Mouse (Mus musculus) megakaryocyte, adult 5-6 weeks (primary cell): Measurements from ENCODE around the gene Mif4gd. TPM values are rescaled to one million over a fixed set of nuclear protein-coding genes. Genes with fewer than 3 reads are reported as not detected.
A peak's percentile ranks its signal among the peaks of the same experiment; 100 is the strongest.

Source experiments
- ATAC-seq: 2 replicates; pipeline ENCODE4 v1.8.0; 2016; ENCODE audit warnings: mild to moderate bottlenecking, inconsistent platforms; ENCODE audit not compliant: poor library complexity, severe bottlenecking
- total RNA-seq, 2 experiments: library from RNA; stranded (forward) in 1 of 2; stranded (reverse) in 1 of 2; fragments of 153-499, 151-499 nt in 1 of 2; fragments of 221-1000, 200-1000 nt in 1 of 2; gene quantifications; 2 replicates each; pipeline versions ENCODE4 v1.2.3 to v1.2.4; 2015 to 2017

Gene Mif4gd
- total RNA-seq, 2 experiments from 2014 or later, result 24.4 to 28.0 TPM

DNA sequence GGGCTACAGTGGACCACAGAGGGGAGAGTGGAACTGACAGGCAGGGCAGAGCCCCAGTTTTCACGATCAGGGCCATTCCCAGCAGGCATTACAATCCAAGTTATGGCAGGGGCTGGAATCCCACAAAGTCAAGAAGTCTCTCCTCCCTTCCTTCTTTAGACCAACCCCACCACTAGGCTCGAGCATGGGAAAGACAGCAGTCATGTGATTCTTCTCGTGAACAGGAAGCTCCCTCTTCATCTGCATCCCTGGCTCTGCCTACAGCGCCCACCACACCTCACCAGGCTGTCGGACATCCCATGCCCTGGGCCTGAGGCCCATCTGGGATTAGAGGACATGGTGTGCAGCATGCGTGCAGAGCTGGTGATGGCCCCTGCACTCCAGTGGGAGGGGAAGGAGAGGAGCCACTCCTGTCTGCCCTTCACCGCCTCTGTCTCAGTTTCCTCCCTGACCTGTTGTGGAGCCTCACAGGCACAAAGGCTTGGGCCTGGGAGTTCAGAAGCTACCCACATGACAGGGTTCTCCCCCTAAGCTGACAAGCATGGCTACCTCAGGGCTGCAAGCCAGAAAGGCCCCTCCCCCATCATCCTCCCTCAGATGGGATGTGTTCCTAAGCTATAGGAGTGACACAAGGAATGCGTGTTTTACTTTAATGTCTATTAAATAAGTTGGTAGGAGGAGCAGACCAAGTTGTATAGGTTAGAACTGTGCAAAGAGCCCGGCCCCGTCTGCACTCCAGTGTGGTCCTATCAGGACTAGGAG is 1.8 kb upstream of the Mif4gd start:
- no peak for ATAC-seq

DNA sequence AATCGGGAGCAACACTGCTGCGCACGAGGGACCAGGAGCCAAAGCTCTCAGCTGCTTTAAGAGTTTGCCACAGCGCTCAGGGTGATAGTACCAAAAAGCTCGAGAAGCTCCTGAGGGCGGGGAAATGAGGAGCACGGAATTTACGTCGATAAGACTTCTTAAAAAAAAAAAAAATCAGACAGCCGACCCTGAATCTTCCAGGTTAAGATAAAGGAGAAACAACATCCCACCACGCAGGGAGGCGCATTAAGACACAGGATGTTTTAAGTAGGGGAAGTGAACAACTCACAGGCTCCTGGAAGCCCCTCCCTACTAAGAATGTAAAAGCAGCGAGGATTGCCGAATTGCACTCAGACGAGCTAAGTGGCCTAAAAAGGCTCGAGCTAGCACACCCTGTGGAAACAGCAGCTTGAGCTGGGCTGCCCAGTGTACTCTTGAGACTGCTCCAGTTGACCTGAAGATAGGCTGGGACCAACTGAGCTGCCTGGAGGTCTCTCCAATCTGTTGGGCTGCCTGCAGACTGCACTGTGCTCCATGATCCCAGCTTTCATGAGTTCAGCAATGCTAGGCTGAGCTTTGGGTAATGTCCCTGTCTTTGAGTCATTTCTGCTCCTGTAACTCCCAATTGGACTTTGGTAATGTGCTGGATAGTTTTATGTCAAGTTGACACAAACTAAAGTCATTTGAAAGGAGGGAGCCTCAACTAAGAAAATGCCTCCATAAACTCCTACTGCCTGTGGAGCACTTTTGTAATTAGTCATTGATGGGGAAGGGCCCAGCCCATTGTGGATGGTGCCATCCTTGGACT is 573 bp upstream of the Mif4gd start:
- peak; percentile 54 for ATAC-seq

DNA sequence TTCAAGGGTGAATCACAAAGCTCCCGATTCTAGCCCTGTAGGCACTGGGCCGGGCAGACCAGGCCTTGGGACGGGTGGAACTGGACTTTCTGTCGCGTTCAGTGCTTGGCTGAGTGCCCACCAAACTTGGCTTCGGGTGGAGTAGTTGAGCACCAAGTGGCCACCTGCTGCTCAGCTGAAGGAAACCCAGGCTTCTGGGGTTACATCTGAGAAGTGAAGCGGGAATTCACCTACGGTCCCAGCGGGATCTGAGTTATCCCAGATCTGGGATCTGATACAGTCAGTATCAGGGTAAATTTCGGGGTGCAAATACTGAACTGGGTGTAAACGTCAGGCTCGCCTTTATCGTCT is 735 bp downstream of the Mif4gd start:
- no peak for ATAC-seq

DNA sequence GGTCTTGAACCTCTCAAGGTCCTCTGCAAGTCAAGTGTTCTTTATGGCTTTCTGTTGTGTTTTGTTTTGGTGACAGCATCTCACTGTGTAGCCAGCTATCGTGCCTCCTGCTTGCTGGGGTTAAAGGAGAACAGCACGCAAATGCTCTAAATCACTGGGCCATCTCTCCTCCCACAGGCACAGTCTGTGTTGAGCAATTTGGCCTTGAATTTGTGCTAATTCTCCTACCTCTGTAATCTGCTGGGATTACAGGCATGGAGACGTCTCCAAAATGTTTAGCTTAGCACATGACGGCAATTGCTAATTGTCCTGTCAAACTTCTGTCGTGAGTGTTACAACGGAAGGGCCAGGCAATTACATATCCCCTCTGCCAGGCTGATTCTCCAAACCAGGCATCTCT is 1.6 kb downstream of the Mif4gd start:
- ATAC-seq, result no peak

DNA sequence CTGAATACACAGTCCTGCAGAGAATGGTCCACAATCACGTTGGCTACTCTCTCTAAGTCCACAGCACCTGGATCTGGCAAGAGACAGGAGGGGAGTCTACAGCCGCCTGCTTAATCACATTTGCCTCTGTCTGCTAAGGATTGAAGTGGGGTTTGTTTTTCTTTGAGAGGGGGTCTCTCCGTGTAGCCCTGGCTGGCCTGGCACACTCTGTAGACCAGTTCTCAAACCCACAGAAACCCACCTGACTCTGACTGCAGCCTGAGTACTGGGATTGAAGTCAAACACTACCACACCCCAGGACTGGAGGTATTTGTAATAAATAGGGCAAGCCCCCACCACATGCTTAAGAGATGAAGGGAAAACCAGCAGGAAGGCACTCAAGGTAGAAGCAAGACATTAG is 3.2 kb downstream of the Mif4gd start:
- no peak for ATAC-seq

DNA sequence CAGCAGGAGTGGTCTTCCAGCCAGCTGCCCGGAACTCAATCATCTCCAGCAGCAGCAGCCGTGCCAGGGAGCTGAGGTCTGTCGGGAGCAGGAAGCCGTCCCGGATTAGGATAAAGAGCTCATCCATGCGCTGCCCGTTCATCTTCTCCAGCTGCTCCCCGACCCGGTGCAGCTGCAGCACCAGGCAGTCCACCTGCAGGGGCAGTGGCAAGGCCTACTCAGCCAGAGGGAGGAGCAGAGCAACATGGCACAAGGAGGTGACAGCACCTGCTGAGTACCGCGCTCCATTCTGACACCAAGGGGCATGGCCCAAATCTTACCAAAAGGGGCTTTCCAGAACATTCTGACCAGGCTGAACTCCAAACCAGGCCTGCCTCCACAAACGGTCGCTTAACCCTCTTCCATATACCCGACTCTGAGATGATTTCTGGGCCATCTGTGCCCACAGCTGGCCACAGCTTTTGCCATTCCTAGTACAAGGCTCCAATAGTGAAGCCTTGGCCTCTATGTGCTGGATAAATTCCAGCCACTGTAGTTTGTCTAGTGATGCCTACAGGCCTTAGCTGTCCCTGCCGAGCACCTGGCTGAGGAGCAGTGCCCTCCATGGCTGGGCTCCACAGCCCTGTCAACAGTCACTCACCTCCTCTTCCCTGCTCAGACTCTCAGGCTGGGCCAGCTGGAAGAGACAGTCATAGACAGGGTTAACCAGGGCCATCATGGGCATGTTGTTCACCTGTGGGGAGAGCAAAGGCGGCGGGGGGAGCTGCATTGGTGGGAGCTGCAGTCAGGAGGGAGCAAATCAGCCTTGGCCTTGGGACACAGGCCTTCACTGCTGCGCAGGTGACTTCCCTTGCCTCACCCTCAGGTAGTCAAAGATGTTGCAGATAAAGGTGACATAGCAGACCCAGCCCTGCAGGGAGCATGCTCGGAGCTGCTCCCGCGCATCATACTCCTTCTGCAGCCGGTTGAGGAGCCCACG is 4.1 kb downstream of the Mif4gd start:
- no peak for ATAC-seq

DNA sequence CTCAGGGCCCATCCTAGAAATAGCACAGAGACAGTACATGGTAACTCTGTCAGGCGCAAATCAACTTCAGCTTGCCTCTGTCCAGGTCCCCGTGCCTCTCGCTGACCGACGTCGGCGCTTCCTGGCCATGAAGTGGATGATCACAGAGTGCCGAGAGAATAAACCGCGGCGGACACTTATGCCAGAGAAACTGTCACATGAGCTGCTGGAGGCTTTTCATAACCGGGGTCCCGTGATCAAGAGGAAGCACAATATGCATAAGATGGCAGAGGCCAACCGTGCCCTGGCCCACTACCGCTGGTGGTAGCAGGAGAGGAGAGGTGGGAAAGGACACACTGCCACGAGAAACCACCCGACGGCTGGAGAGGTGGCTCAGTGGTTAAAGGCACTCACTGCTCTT is 6.0 kb downstream of the Mif4gd start:
- ATAC-seq, result no peak

DNA sequence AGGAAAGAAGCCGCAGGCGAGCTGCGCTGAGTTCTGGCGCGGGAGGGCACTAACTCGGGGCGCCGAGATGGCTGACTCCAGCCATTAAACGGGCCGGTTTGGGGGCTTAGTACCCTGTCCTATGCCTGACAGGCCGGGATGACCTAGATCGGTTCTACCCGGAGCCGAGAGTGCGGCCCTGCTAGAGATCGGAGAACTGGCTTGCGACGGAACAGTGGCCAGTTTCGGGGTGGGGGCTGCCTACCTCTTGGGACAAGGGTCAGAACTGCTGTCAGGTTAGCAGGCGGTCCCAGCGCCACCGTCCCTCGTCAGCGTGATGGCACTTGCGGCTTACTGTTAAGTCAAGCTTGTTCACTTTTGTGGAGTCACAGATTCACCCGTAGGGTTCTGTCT is 8.5 kb downstream of the Mif4gd start:
- no peak; the same call in 1 of the 2 replicates for ATAC-seq

DNA sequence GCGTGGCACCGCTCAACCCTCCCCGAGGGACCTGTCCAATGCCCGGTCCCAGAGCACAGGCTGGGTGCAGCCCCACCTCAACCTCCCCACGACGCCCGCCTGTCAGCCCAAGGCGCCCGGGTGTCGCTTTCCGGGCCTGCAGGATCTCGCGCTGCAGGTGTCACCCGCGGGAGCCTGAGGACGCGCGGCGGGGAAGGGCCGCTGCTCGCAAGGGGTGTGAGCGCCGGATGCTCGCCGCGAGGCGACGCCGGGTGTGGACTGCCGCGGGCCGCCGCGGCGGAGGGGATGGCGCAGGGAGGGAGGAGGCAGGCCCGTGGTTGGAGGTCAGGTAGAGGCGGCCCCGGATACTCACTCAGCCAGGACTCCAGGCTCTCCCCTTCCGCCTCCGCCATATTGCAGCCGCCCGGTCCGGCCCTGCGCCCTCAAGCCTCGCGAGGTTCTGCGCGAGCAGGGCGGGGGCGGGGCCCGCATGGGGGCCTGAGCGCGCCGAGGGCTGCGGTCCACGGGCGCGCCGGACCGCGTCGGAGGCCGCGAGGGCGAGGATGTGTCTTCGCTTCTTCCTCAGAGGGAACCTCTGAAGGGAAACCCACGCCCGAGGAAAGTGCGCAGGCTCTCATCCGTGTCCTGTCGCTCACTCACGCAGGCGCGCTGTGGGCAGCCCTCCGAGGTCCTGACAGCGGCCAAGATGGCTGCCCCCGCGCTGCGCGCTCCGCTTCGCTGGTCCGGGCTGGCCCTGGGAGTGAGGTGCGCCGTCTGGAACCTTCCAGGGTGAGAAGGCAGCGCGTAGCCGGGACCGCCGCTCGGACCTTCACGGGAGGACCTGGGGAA is 9.1 kb downstream of the Mif4gd start, which contains the start of the genes Mrps7 and Gga3:
TSS of gene Mrps7 (plus strand) at position 450 of the 828 bp plus-strand sequence.
TSS of gene Gga3 (minus strand) at position 576 of the 828 bp plus-strand sequence.
- peak; percentile 91 for ATAC-seq

DNA sequence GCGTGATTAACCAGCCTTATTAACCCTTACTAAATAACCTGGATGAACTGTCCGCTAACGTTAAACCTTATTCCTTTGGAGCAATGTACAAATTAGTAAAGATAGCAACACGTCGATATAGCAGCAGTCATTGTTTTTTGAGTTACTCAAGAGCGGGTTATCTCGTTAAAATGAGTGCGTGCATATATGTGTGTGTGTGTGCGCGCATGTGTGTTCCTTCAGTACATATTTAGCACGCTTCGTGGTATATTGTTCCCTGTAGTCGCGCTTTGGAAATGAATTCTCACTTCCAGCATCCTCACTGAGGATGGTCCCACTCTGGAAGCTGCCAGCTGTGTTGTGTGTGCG is 9.7 kb downstream of the Mif4gd start:
- no peak for ATAC-seq

DNA sequence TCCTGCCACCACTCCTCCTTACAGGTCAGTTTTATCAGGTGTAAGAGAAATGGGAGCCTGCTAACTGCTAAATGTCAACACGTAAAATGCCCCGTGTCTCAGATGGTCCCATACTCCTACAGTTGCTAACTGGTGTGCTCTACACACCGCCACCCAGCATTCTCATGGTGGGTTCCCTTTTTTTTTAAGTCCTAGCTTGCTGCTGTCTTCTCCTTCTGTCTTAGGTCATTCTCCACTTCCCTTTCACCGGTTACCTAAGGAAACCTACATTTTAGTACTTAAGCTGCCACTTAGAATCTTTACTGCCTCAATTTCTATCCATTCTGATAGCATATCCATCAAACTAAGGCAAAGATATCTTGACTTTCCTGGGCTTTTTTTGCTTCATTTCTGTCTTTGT is 11.6 kb downstream of the Mif4gd start:
- peak; percentile 32 for ATAC-seq

DNA sequence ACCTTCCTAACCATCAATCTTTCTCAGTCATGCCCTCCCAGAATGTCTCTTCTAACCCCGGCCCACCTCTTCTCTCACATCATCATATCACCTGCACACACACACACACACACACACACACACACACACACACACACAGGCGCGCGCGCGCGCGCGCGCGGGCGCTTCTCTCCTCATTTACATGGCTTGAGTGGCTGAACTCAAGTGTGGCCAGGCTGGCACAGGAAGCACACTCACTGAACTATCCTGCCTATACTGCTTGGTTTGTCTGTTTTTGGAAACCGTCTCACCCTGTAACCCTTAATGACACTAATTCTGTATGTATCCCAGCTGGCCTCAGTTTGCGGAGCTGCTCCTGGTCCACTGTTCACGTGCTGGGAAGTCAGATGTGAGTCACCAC is 12.0 kb downstream of the Mif4gd start:
- ATAC-seq, result peak; percentile 4; the same call in 1 of the 2 replicates

DNA sequence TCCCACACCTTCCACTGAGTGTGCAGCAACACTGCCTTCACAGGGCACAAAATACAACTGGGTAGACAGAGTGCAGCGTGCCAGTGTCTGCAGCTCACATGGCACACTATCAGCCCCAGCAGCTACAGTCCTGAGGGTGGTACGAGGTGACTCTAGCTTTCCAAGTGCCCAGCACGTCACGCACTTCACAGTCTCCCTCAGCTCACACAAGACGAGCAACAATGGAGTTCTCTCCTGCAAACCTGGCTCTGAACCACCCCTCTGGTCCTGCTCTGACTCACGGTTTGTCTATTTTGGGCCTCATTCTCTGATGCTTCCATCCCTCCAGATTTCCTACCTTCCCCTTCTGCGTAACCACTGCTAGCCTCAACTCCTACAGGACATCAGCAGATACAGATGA is 13.0 kb downstream of the Mif4gd start:
- ATAC-seq, result no peak

DNA sequence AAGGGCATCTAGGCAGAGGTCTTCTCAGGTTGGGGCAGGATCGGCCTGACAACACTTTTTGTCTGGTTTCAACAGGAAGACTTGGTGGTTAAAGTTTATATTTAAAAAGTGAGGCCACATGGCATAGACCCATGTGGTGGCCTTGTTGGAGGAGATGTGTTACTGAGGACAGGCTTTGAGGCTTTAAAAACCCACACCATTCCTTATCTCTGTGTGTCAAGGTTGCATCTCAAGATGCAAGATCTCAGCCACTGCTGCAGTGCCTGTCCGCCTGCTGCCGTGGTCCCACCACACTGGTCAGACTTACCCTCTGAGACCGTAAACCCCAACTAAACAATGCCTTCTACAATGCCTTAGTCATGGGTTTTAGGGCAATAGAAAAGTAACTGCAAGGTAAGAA is 14.5 kb downstream of the Mif4gd start:
- no peak for ATAC-seq

DNA sequence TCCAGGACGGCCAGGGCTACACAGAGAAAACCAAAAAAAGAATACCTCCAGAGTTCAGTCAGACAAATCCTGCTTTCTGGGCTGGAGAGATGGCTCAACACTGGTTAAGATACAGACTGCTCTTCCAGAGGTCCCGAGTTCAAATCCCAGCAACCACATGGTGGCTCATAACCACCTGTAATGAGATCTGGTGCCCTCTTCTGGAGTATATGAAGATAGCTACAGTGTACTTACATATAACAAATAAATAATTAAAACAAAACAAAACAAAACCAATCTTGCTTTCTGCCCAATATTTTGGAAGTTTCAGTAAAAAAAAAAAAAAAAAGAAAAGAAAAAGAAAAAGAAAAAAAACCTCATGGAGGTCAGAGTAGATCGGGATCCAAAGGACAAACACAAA is 17.6 kb downstream of the Mif4gd start:
- ATAC-seq, result no peak

DNA sequence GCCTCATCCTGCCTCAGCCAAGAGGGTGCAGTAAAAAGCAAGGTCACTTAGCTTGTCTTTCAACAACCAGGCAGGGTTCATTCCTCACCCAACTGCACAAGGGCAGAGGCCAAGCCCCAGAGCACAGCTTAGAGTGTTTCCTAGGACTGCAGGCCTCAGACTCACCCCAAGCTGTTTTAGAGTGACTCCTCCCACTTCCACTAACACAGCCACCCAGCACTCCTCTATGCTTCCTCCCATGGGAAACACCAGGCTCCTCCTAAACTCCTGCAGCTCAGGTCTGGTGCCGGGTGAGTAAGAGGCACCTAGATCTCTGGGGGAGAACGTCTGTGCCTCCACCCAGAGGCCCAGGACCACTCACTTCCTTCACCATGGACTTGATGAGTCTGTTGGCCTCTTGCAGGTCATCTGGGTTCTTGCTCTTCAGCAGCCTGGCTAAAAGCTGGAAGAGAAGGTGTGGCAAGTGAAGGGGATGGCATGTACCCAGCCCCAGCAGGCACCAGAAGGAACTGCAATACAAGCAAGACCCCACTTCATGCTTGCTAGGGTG is 22.2 kb downstream of the Mif4gd start:
- ATAC-seq, result no peak

DNA sequence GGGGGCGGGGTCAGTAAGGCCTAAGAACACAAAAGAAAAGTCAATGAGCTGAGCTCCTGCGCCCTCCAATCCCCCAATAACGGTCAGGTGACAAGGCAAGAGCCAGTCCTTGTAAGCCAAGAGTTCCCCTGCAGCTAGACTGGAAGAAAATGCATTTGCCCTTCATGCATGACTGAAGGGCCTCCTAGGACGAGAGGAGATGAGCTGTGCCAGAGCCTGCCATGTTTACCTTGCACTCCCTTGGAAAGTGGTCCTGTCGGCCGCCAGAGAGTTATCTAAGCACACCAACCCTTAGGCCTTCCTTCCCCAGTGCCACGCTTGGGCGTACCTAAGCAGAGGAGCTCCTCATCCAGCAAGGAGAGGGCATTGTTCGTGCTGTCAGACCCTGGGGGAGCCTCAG is 24.8 kb downstream of the Mif4gd start:
- no peak for ATAC-seq

DNA sequence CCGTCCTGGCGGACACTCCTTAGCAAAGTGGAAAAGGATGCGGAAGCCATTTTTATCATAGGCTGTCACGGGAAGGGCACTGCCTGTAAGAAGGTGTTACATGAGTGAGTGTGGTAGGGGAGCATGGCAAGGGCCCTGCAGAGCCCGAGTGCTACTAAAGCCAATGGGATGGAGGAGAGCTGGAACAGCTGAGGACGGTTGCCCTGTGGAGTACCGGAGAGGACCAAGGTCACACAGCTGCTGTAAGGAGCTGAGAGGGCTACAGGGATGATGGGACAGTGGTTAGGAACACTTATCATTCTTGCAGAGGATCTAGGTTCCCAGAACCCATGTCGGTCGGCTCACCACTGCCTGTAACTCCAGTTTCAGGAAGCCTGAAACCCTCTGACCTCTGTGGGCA is 26.4 kb downstream of the Mif4gd start:
- ATAC-seq, result no peak

DNA sequence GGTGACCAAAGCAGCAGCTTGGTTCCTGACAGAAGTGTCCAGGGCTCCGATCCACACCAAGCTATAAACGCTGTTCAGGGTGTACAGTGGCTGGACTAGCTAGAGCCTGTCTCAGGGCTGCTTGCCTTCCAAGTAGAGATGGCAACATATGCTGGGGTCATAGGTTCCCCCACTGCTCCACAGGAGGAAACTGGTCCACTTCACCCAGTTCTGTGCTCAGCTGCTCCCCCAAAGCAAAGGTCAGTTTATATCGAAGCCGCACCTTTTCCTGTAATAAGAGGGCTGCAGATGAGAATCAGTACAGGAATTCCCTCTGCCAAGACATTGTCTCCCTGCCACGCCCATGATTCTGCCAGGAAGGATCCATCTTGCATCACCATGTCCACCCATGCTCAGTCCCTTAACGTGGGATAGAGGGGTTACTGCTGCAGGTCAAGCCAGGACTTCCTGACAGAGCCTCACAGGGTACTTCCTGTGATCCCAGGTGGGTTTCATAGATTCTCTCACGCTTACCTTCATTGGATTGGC is 27.1 kb downstream of the Mif4gd start:
- ATAC-seq, result no peak
